Mouse (Mus musculus): ENCODE measurements at regions not wholly inside any gene's neighbourhood (a gene's known extent, or its start where the extent isn't known, plus 50 kb on each side); places are given as distances from the start of the nearest gene placed in this dataset.

DNA sequence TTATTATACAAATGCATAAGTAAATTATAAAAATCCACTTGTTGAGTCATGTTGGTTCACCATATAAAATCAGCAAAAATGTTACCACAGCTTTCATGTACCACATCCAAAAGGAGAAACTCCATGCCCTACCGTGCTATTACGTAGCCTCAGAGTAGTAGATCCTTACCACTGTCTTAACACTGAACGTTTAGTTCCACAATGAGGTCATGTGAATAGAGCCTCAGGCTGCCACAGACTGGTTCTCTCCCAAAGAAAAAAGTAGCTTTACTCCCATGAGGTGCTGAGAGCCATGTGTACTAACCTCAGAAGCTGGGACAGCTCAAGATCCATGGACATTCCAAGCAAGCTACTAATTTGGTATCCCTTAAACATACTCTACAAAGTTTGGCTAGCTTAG is 235.4 kb upstream of the Ferd3l start:
- in situ Hi-C loops (cut with MboI; ENCODE audit: unreplicated experiment in 2 of 2), result no loop called here

DNA sequence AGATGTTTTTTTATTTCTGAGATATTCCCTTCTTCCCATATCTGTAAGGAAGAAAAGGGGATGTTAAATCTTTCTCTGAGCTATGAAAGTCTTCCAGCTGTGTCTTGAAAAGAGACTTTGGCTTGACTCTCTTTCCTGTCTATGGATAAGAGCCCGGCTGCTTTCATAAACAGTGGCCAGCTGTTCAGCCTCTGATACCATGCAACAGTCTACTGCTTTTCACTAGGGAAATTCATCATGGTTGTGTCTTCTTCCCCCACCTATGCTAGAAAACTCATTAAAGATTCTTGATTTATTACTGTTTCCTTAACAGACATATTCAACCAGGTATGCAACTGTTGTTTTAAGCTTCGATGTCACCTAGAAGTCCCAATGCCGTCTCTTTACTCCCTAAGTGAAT is 213.8 kb upstream of the Ferd3l start:
- in situ Hi-C loops (cut with MboI; ENCODE audit: unreplicated experiment in 2 of 2), result no loop called here

DNA sequence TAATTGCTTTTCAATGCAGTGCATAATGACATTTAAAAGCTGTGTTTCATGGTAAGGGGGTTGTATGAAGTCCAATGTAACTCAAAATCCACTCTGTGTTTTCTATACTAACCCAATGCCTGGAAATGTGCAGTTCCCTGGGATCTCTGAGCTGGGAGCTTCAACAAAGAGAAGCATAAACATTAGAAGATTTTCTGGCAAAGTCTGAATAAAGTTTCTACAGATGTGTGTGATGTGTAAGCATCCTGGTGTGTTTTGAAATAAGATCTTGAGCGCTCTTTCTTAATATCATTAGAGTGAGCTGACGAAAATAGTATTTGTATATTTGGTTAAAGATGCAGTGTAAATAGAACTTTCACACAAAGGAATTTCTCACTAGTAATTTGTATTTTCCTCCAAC is 212.2 kb upstream of the Ferd3l start:
- in situ Hi-C loops (cut with MboI; ENCODE audit: unreplicated experiment in 2 of 2), result no loop called here

DNA sequence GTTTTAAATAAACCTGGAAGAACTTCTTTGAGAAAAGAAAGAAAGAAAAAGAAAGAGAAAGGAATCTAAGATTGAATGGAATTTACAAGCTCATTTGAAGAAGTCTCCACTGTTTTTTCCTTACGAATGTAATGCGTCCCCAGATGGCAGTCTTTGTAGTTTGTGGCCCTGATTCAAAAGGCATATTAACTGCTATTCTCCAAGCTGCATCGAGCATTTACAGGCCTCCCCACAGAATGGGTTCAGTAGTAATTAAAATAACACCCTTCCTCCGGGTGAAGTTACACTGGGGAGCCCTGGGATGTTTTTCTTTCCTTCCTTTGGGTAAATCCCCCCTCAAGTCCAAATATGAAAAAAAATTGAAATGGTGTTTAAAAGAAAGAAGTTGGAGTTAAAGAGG is 211.2 kb upstream of the Ferd3l start:
- in situ Hi-C loops (cut with MboI; ENCODE audit: unreplicated experiment in 2 of 2), result no loop called here

DNA sequence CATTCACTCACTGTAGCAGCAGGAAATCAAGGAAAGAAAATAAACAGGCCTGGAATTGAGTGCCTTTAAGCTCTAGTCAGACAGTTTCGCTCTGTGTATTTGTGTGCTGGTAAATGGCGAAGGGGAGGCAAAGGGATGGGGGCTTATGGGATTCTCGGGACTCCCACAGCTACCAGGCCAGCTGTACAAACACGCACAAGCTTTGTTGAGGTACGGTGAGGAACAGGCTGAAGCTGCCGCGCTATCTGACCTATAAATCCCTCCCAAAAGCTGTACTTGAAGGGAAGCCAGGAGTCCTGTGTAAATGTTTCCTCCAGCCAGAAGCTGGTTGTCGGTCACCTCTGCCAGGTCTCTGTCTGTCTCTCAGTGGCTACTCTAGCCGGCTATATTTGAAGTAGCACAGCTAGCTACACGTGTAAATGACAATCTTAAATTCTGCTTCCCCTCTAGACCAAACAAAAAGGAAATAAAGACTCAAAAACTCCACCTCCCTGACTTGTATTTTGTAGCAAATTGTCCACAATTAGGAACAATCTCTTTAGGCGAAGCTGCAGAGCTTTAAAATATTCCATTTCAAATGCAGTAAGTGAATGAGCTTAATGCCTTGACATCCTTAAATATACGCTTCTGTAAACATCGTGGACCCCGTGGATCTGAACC is 210.5 kb upstream of the Ferd3l start:
- in situ Hi-C loops (cut with MboI; ENCODE audit: unreplicated experiment in 2 of 2), result no loop called here

DNA sequence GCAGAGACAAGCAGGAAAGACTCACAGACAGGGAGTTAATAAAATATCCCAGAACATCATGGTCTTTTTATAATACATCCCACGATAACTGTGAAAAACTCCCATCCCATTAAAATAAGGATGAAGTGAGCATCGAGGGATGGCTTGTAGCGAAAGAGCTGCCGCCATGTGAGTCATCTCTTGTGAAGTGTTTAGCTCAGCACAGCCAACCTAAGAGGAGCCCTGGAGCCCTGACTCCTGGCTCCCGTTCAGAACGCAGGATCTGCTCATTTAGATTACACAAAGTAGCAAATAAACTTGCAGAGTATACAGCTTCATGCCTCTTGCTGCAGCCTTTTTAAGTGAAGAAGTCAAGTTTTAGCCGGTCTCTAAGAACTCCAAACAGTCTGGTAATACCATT is 209.2 kb upstream of the Ferd3l start:
- in situ Hi-C loops (cut with MboI; ENCODE audit: unreplicated experiment in 2 of 2), result no loop called here

DNA sequence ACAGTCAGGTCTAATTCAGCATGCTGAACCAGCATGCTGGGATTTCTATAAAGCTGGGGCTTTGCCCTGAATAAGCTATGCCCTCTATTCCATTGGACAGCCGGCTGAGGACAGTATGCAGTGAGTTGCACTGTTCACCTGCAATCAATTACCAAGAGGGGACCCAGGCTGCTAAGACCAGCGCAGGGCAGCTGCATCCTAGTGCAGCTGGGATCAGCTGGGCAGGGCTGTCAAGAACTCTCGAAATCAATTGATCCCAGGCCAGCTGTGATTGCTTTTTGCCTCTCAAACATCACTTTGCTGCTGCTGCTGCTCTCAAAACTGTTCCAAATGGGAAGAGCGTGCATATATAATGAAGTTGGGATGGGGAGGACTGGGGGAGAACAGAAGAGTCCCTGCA is 196.3 kb upstream of the Ferd3l start:
- in situ Hi-C loops (cut with MboI; ENCODE audit: unreplicated experiment in 2 of 2), result no loop called here

DNA sequence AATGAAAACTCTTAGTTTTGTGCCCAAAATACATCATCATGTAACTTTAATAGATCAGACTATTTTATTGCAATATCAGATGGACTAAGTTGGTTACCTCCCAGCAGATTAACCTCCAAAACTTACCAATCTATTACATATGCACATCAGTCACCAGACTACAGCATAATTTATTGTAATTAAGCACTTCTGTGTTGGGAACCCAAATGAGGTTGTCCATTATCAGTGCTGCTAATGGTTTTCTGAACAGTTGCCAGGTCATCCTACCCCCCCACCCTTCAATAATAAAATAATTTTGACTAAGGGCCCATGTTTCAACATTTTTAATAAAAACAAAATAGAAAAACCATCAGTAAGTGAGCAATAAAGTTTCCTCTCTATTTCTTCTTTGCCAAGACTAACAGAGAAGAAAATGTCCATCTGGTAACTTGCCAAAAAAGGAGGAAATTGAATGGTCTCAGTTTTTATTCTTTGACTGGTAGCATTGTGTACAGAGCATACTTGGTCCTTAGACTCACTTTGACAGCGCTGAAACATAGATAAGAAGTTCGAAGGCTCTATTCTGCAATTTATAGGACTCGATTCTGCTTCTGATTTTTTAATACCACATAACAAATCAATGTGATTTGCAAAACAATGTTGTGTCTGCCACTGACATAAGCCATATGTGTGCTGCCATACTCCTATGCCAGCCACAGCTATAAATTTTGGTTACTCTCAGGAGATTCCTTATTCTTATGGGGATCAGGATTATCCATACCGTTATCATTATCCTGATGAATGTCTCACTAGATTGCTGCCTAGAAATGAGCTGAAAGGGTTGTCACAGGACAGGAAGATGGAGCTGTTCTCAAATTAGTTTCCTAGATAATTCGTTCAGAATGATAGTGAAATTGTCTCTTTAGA is 152.4 kb upstream of the Ferd3l start:
- in situ Hi-C loops (cut with MboI; ENCODE audit: unreplicated experiment in 2 of 2), result no loop called here

DNA sequence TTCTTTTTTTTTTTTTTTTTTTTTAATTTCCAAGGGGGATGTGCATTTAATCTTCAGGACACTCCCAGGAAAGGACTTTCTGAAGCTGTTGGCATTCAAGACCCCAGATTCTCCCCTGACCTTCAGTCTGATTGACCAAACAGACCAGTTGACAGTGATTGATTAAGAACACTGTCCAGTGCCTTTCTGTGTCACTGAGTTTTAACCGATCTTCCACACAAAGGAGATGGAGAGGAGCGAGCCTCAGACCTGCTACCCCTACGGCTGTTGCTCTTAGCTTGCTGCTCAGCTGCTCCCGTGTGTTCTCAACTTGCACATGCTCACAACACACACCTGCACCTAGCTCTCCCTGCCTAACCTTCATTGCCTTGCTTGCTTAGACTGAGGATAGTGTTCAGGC is 149.7 kb upstream of the Ferd3l start:
- in situ Hi-C loops (cut with MboI; ENCODE audit: unreplicated experiment in 2 of 2), result no loop called here

DNA sequence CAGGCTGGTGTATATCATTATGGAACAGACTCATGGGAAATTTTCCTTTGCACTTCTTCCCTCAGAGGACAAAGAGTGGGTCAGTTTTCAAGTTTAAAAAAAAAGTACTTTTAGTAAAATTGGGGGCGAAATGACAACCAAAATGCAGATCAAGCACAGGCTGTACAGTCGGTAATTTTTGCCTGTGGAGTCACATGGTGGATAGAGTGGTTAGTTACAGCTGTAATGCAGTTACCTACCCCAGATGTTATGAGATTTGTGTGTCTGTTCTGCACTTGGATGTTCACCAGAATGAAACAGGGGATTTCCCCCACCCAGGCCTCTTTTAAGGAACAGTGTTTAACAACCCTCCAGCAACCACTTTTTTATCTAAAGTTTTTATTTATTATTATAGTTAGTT is 148.3 kb upstream of the Ferd3l start:
- in situ Hi-C loops (cut with MboI; ENCODE audit: unreplicated experiment in 2 of 2), result no loop called here

DNA sequence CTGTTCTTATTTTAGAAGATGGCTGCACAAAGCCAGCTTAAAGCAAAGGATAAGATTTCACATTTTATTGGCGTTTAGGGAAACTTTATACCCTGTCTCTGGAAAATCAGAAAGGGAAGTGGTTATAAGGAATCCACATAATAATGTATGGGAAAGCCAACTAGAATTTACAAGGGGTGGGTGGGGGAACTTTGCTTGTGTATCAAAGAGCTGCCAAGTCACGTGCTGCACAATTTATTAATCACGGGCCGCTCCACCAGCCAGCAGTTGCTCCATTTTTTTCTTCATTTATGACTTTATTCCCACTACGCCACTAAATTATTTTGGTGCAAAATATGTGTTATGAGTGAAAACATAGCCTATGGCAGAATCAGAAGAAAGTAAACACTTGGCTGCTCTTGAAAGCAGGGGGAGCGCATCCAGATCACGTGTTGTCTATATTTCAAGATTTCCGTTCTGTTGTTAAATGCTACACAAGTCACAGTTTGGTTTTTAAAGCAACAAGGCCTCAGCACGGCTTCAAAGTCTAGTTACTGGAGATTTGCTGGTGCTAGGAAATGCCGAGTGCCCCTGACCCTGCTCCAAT is 123.9 kb upstream of the Ferd3l start:
- in situ Hi-C loops (cut with MboI; ENCODE audit: unreplicated experiment in 2 of 2), result no loop called here

DNA sequence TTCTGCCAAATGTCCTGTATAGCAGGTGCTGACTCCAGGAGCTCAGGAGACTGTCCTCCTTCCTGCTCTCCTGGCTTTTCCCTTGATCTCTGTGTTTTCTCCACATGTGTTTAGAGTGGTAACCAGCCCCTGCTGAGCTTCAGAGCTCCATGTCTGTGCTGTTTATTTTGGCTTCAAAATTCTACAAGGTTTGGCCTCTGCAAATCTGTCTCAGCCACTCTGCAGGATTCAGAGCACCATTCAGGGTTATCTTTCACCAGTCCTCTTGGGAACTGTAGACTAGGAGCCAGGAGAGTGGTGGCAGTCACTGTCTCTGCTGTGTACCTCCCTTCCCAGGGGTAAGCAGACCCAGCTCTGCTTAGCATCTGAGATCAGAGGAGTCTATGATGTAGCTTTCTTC is 102.7 kb upstream of the Ferd3l start:
- in situ Hi-C loops (cut with MboI; ENCODE audit: unreplicated experiment in 2 of 2), result no loop called here

DNA sequence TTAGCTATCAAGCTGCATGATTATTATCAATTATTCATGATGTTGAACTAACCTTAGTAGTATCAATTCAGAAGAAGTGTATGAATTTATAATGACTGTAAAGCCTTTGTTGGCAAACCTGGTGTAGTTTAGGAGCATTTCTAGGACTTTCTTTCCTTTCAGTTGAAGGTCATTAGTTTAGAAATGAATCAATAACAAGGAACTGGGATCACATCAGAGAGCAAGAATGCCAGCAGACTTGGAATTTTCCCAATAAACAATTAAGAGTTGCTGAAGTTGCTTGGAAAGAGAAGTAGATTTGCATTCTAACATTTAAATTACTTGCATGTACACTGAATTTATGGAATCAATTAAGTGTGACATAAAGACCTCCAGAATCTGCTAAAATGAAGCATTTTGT is 79.1 kb upstream of the Ferd3l start:
- in situ Hi-C loops (cut with MboI; ENCODE audit: unreplicated experiment in 2 of 2), result no loop called here

DNA sequence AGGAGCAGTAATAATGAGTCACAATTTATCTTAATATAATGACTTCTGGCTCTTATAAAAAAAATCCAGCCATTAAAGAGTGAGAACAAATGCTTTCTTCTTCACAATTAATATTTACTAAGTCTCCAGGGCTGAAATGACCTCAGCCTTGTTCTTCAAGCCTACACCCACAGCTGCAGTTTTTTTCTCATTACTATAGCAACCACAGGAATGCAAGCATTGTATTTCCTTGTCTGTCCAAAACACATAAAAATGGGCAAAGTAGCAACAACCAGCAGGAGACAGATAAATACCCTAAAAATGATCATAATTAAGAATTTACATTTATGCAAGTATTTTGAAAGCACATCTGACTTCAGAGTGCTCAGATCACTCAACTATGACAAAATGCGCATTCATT is 76.5 kb upstream of the Ferd3l start:
- in situ Hi-C loops (cut with MboI; ENCODE audit: unreplicated experiment in 2 of 2), result no loop called here
